Mouse (Mus musculus): ENCODE data around the gene 1700034J05Rik. TPM values are rescaled to one million over a fixed set of nuclear protein-coding genes. Genes with fewer than 3 reads are reported as not detected.

Gene 1700034J05Rik
- polyA plus RNA-seq, 1 experiment from 2014 or later = 0.54 TPM

GRCm38 (mm10) chr6:146929031-146929430, 25.2 kb downstream of the 1700034J05Rik start:
- H3K4me3 ChIP-seq (ENCODE audit: low read depth, low read length) = no peak overlapping the region
- peaks cover 14% of the 10 kb centered on the region; the same call in 1 of the 2 replicates for H3K4me1 ChIP-seq (ENCODE audit: control insufficient read depth, insufficient read depth, low read length)
- no peak overlapping the region for H3K9ac ChIP-seq (replicated peaks; ENCODE audit: low read depth, low read length)
- H3K4me2 ChIP-seq (replicated peaks; ENCODE audit: low read depth, low read length) = no peak overlapping the region
- no peaks in the 10 kb centered on the region for H3K36me3 ChIP-seq (ENCODE audit: control insufficient read depth, insufficient read depth, low read length)
- H3K27me3 ChIP-seq (ENCODE audit: control insufficient read depth, insufficient read depth, low read length) = no peaks in the 10 kb centered on the region
- WGBS = 84% methylated on average over 2 of the region's 2 CpGs
- no peaks in the 10 kb centered on the region for H3K9me3 ChIP-seq (ENCODE audit: control insufficient read depth, low read depth, low read length)
- H3K27ac ChIP-seq (ENCODE audit: low read length) = no peak overlapping the region
- no peak for ATAC-seq (ENCODE audit: insufficient number of reproducible peaks, insufficient read depth, low FRiP score, low read depth)

GRCm38 (mm10) chr6:146928108-146928507, 26.1 kb downstream of the 1700034J05Rik start:
- peak overlapping the region; percentile 10; the same call in 1 of the 2 replicates for H3K27ac ChIP-seq (ENCODE audit: low read length)
- no peak for ATAC-seq (ENCODE audit: insufficient number of reproducible peaks, insufficient read depth, low FRiP score, low read depth)

GRCm38 (mm10) chr6:146926415-146926980, 27.7 kb downstream of the 1700034J05Rik start:
- no peaks in the 10 kb centered on the region for H3K36me3 ChIP-seq (ENCODE audit: control insufficient read depth, insufficient read depth, low read length)
- H3K4me1 ChIP-seq (ENCODE audit: control insufficient read depth, insufficient read depth, low read length) = peaks cover 11% of the 10 kb centered on the region; the same call in 1 of the 2 replicates
- no peak overlapping the region for H3K4me3 ChIP-seq (ENCODE audit: low read depth, low read length)
- WGBS = 68% methylated on average over 5 of the region's 5 CpGs
- no peak overlapping the region for H3K4me2 ChIP-seq (replicated peaks; ENCODE audit: low read depth, low read length)
- ATAC-seq (ENCODE audit: insufficient number of reproducible peaks, insufficient read depth, low FRiP score, low read depth) = no peak
- H3K9me3 ChIP-seq (ENCODE audit: control insufficient read depth, low read depth, low read length) = no peaks in the 10 kb centered on the region
- H3K27me3 ChIP-seq (ENCODE audit: control insufficient read depth, insufficient read depth, low read length) = no peaks in the 10 kb centered on the region
- no peak overlapping the region for H3K9ac ChIP-seq (replicated peaks; ENCODE audit: low read depth, low read length)
- H3K27ac ChIP-seq (ENCODE audit: low read length) = no peak overlapping the region

More at GRCm38 (mm10) chr6:146928108-146928507, 26.1 kb downstream of the 1700034J05Rik start:
- Histone ChIP-seq H3K27me3 (ENCODE audit: control insufficient read depth, insufficient read depth, low read length) (no peaks in the 10 kb centered on the region), H3K4me3 (ENCODE audit: low read depth, low read length) (no peak overlapping the region), H3K9ac (replicated peaks; ENCODE audit: low read depth, low read length) (no peak overlapping the region), H3K4me1 (ENCODE audit: control insufficient read depth, insufficient read depth, low read length) (peaks cover 14% of the 10 kb centered on the region; the same call in 1 of the 2 replicates), H3K36me3 (ENCODE audit: control insufficient read depth, insufficient read depth, low read length) (no peaks in the 10 kb centered on the region), H3K9me3 (ENCODE audit: control insufficient read depth, low read depth, low read length) (no peaks in the 10 kb centered on the region), H3K4me2 (replicated peaks; ENCODE audit: low read depth, low read length) (no peak overlapping the region)
- 42% methylated on average over 3 of the region's 3 CpGs for WGBS

- ATAC-seq (ENCODE audit: insufficient number of reproducible peaks, insufficient read depth, low FRiP score, low read depth) = no peak
- Histone ChIP-seq H3K9me3 (ENCODE audit: control insufficient read depth, low read depth, low read length) (no peaks in the 10 kb centered on the region), H3K27me3 (ENCODE audit: control insufficient read depth, insufficient read depth, low read length) (no peaks in the 10 kb centered on the region), H3K36me3 (ENCODE audit: control insufficient read depth, insufficient read depth, low read length) (no peaks in the 10 kb centered on the region), H3K4me3 (ENCODE audit: low read depth, low read length) (no peak overlapping the region), H3K9ac (replicated peaks; ENCODE audit: low read depth, low read length) (no peak overlapping the region), H3K27ac (ENCODE audit: low read length) (no peak overlapping the region), H3K4me1 (ENCODE audit: control insufficient read depth, insufficient read depth, low read length) (peaks cover 7% of the 10 kb centered on the region; the same call in 1 of the 2 replicates), H3K4me2 (replicated peaks; ENCODE audit: low read depth, low read length) (no peak overlapping the region)
- 90% methylated on average over 6 of the region's 6 CpGs for WGBS
Observed at GRCm38 (mm10) chr6:146918341-146918740, 35.9 kb downstream of the 1700034J05Rik start.

- Histone ChIP-seq H3K9ac (replicated peaks; ENCODE audit: low read depth, low read length) (no peak overlapping the region), H3K27me3 (ENCODE audit: control insufficient read depth, insufficient read depth, low read length) (no peaks in the 10 kb centered on the region), H3K4me2 (replicated peaks; ENCODE audit: low read depth, low read length) (no peak overlapping the region), H3K27ac (ENCODE audit: low read length) (no peak overlapping the region), H3K36me3 (ENCODE audit: control insufficient read depth, insufficient read depth, low read length) (no peaks in the 10 kb centered on the region), H3K4me1 (ENCODE audit: control insufficient read depth, insufficient read depth, low read length) (peaks cover 12% of the 10 kb centered on the region; the same call in 1 of the 2 replicates), H3K9me3 (ENCODE audit: control insufficient read depth, low read depth, low read length) (no peaks in the 10 kb centered on the region), H3K4me3 (ENCODE audit: low read depth, low read length) (no peak overlapping the region)
- ATAC-seq (ENCODE audit: insufficient number of reproducible peaks, insufficient read depth, low FRiP score, low read depth) = no peak
- WGBS = 83% methylated on average over 3 of the region's 3 CpGs
Observed at GRCm38 (mm10) chr6:146917396-146917795, 36.8 kb downstream of the 1700034J05Rik start.

- H3K9ac ChIP-seq (replicated peaks; ENCODE audit: low read depth, low read length) = no peak overlapping the region
- 88% methylated on average over 1 of the region's 1 CpGs for WGBS
- no peak overlapping the region for H3K27ac ChIP-seq (ENCODE audit: low read length)
- no peak overlapping the region for H3K4me2 ChIP-seq (replicated peaks; ENCODE audit: low read depth, low read length)
- H3K4me3 ChIP-seq (ENCODE audit: low read depth, low read length) = no peak overlapping the region
- H3K4me1 ChIP-seq (ENCODE audit: control insufficient read depth, insufficient read depth, low read length) = peaks cover 17% of the 10 kb centered on the region; the same call in 1 of the 2 replicates
- no peaks in the 10 kb centered on the region for H3K36me3 ChIP-seq (ENCODE audit: control insufficient read depth, insufficient read depth, low read length)
- ATAC-seq (ENCODE audit: insufficient number of reproducible peaks, insufficient read depth, low FRiP score, low read depth) = no peak
- no peaks in the 10 kb centered on the region for H3K27me3 ChIP-seq (ENCODE audit: control insufficient read depth, insufficient read depth, low read length)
- no peaks in the 10 kb centered on the region for H3K9me3 ChIP-seq (ENCODE audit: control insufficient read depth, low read depth, low read length)
Observed at GRCm38 (mm10) chr6:146915808-146916207, 38.4 kb downstream of the 1700034J05Rik start.

GRCm38 (mm10) chr6:146913489-146914198, 40.6 kb downstream of the 1700034J05Rik start:
- H3K4me2 ChIP-seq (replicated peaks; ENCODE audit: low read depth, low read length) = no peak overlapping the region
- H3K27me3 ChIP-seq (ENCODE audit: control insufficient read depth, insufficient read depth, low read length) = no peaks in the 10 kb centered on the region
- H3K4me1 ChIP-seq (ENCODE audit: control insufficient read depth, insufficient read depth, low read length) = peaks cover 20% of the 10 kb centered on the region; the same call in 1 of the 2 replicates
- ATAC-seq (ENCODE audit: insufficient number of reproducible peaks, insufficient read depth, low FRiP score, low read depth) = no peak
- H3K9ac ChIP-seq (replicated peaks; ENCODE audit: low read depth, low read length) = no peak overlapping the region
- H3K9me3 ChIP-seq (ENCODE audit: control insufficient read depth, low read depth, low read length) = no peaks in the 10 kb centered on the region
- H3K4me3 ChIP-seq (ENCODE audit: low read depth, low read length) = no peak overlapping the region
- H3K27ac ChIP-seq (ENCODE audit: low read length) = peak overlapping the region; percentile 29
- WGBS = 26% methylated on average over 4 of the region's 4 CpGs
- no peaks in the 10 kb centered on the region for H3K36me3 ChIP-seq (ENCODE audit: control insufficient read depth, insufficient read depth, low read length)

- ATAC-seq (ENCODE audit: insufficient number of reproducible peaks, insufficient read depth, low FRiP score, low read depth) = no peak
- H3K4me1 ChIP-seq (ENCODE audit: control insufficient read depth, insufficient read depth, low read length) = peaks cover 20% of the 10 kb centered on the region; the same call in 1 of the 2 replicates
- H3K9me3 ChIP-seq (ENCODE audit: control insufficient read depth, low read depth, low read length) = no peaks in the 10 kb centered on the region
- H3K27me3 ChIP-seq (ENCODE audit: control insufficient read depth, insufficient read depth, low read length) = no peaks in the 10 kb centered on the region
- 16% methylated on average over 3 of the region's 3 CpGs for WGBS
- H3K36me3 ChIP-seq (ENCODE audit: control insufficient read depth, insufficient read depth, low read length) = no peaks in the 10 kb centered on the region
- H3K9ac ChIP-seq (replicated peaks; ENCODE audit: low read depth, low read length) = no peak overlapping the region
- peak overlapping the region; percentile 36 for H3K27ac ChIP-seq (ENCODE audit: low read length)
- H3K4me3 ChIP-seq (ENCODE audit: low read depth, low read length) = no peak overlapping the region
- no peak overlapping the region for H3K4me2 ChIP-seq (replicated peaks; ENCODE audit: low read depth, low read length)
Observed at GRCm38 (mm10) chr6:146912835-146913488, 41.3 kb downstream of the 1700034J05Rik start.
